Mouse (Mus musculus) hindbrain, embryonic 10.5 days (tissue): ENCODE measurements around the gene Ablim1. TPM values are rescaled to one million over a fixed set of nuclear protein-coding genes. Genes with fewer than 3 reads are reported as not detected.

ENCODE experiments used
- polyA plus RNA-seq: library from polyadenylated mRNA; unstranded; fragments of >200 nt; fragmentation: Nextera tagmentation; extraction: Ambion mirVana; gene quantifications from 2 replicates; pipeline ENCODE4 v1.2.1, GENCODE M21; 2016

The Ablim1 gene
- polyA plus RNA-seq, 1 experiment from 2014 or later, result 17.7 TPM

Other genes starting within 250 kb of the Ablim1 start
- 10.8 and 12.8 TPM in 2 replicates for gene Fam160b1, start 45.8 kb upstream of the Ablim1 start, polyA plus RNA-seq
- gene Trub1, start 138.0 kb upstream of the Ablim1 start, polyA plus RNA-seq, result 19.3 and 21.2 TPM in 2 replicates